Mouse (Mus musculus) testis, adult 2 months (tissue): ENCODE results near the gene Wdr70. TPM values are rescaled to one million over a fixed set of nuclear protein-coding genes. Genes with fewer than 3 reads are reported as not detected.
A peak's percentile ranks its signal among the peaks of the same experiment; 100 is the strongest.

ENCODE experiments used
- H3K27ac ChIP-seq: fragments of 200-500 bp; 2 replicates; pipeline ENCODE4 v1.5.1; 2012; ENCODE audit warnings: low read depth, low read length; ENCODE audit not compliant: control insufficient read depth, insufficient read depth
- H3K27me3 ChIP-seq: fragments of 200-500 bp; 2 replicates; pipeline ENCODE4 v1.6.1; 2012; ENCODE audit warnings: mild to moderate bottlenecking, low read length, moderate library complexity; ENCODE audit not compliant: control insufficient read depth, insufficient read depth
- H3K36me3 ChIP-seq: fragments of 200-500 bp; 2 replicates; pipeline ENCODE4 v1.6.1; 2012; ENCODE audit warnings: mild to moderate bottlenecking, low read length; ENCODE audit not compliant: control insufficient read depth, insufficient read depth
- H3K4me1 ChIP-seq: fragments of 200-500 bp; 2 replicates; pipeline ENCODE4 v1.6.1; 2012; ENCODE audit warnings: low read length; ENCODE audit not compliant: control insufficient read depth, insufficient read depth
- H3K4me3 ChIP-seq: fragments of 200-500 bp; 2 replicates; pipeline ENCODE4 v1.5.1; 2012; ENCODE audit warnings: low read depth, mild to moderate bottlenecking, low read length, moderate library complexity, mixed read lengths; ENCODE audit not compliant: control insufficient read depth
- CTCF ChIP-seq: fragments of 200-500 bp; IDR thresholded peaks from 2 replicates; pipeline ENCODE4 v1.5.1; 2012; ENCODE audit warnings: low read depth, mild to moderate bottlenecking, inconsistent platforms, low read length, moderate library complexity; ENCODE audit not compliant: control insufficient read depth, insufficient read depth, insufficient replicate concordance
- POLR2A ChIP-seq: fragments of 200-500 bp; IDR thresholded peaks from 2 replicates; pipeline ENCODE4 v1.6.1; 2012; ENCODE audit warnings: low read depth, mild to moderate bottlenecking, inconsistent platforms, low read length, moderate library complexity; ENCODE audit not compliant: control insufficient read depth
- polyA plus RNA-seq: library from polyadenylated mRNA; depleted of rRNA; stranded (reverse); fragments of >200 nt; gene quantifications from 2 replicates; pipeline ENCODE4 v1.2.3, GENCODE M21; 2012

Wdr70 gene
- polyA plus RNA-seq, 1 experiment = 31.3 TPM

- TF ChIP-seq CTCF (no peak), POLR2A (no peak)
- Histone ChIP-seq H3K36me3 (no peaks in the 10 kb centered on the region), H3K27me3 (no peaks in the 10 kb centered on the region), H3K4me3 (no peak overlapping the region), H3K4me1 (no peaks in the 10 kb centered on the region), H3K27ac (no peak overlapping the region)
These were observed 108.9 kb downstream of the Wdr70 start for GRCm38 (mm10) chr15:7990101-7990500.

- no peak overlapping the region for H3K27ac ChIP-seq
- H3K4me1 ChIP-seq = no peaks in the 10 kb centered on the region
- H3K27me3 ChIP-seq = no peaks in the 10 kb centered on the region
- H3K36me3 ChIP-seq = no peaks in the 10 kb centered on the region
- no peak overlapping the region for H3K4me3 ChIP-seq
- TF ChIP-seq POLR2A = no peak
- TF ChIP-seq CTCF = no peak
These were observed 111.6 kb downstream of the Wdr70 start for GRCm38 (mm10) chr15:7987374-7987773.

- H3K27ac ChIP-seq = no peak overlapping the region
- no peaks in the 10 kb centered on the region for H3K4me1 ChIP-seq
- H3K36me3 ChIP-seq = no peaks in the 10 kb centered on the region
- no peaks in the 10 kb centered on the region for H3K27me3 ChIP-seq
- TF ChIP-seq CTCF (no peak), POLR2A (no peak)
- H3K4me3 ChIP-seq = no peak overlapping the region
These were observed 112.7 kb downstream of the Wdr70 start for GRCm38 (mm10) chr15:7986274-7986673.

- Histone ChIP-seq H3K36me3 (no peaks in the 10 kb centered on the region), H3K27ac (no peak overlapping the region), H3K27me3 (no peaks in the 10 kb centered on the region), H3K4me1 (no peaks in the 10 kb centered on the region), H3K4me3 (no peak overlapping the region)
- TF ChIP-seq CTCF (no peak), POLR2A (no peak)
These were observed 120.4 kb downstream of the Wdr70 start for GRCm38 (mm10) chr15:7978640-7979039.

- no peaks in the 10 kb centered on the region for H3K36me3 ChIP-seq
These were observed 122.2 kb downstream of the Wdr70 start for GRCm38 (mm10) chr15:7976775-7977174.

GRCm38 (mm10) chr15:7974368-7974767, 124.6 kb downstream of the Wdr70 start:
- TF ChIP-seq CTCF (peak; percentile 70; the same call in 1 of the 2 replicates), POLR2A (no peak)
- H3K27me3 ChIP-seq = no peaks in the 10 kb centered on the region
- H3K4me1 ChIP-seq = no peaks in the 10 kb centered on the region
- H3K36me3 ChIP-seq = no peaks in the 10 kb centered on the region
- H3K27ac ChIP-seq = no peak overlapping the region
- no peak overlapping the region for H3K4me3 ChIP-seq

More at GRCm38 (mm10) chr15:7976775-7977174, 122.2 kb downstream of the Wdr70 start:
- H3K4me1 ChIP-seq = no peaks in the 10 kb centered on the region
- no peak overlapping the region for H3K27ac ChIP-seq
- no peak overlapping the region for H3K4me3 ChIP-seq
- TF ChIP-seq CTCF (no peak), POLR2A (no peak)
- H3K27me3 ChIP-seq = no peaks in the 10 kb centered on the region

GRCm38 (mm10) chr15:7972528-7972927, 126.5 kb downstream of the Wdr70 start:
- no peaks in the 10 kb centered on the region for H3K36me3 ChIP-seq
- H3K27ac ChIP-seq = no peak overlapping the region
- no peak overlapping the region for H3K4me3 ChIP-seq
- TF ChIP-seq CTCF = no peak
- H3K27me3 ChIP-seq = no peaks in the 10 kb centered on the region
- no peaks in the 10 kb centered on the region for H3K4me1 ChIP-seq

GRCm38 (mm10) chr15:7962786-7963185, 136.2 kb downstream of the Wdr70 start:
- no peaks in the 10 kb centered on the region for H3K36me3 ChIP-seq
- no peak overlapping the region for H3K4me3 ChIP-seq
- H3K27ac ChIP-seq = no peak overlapping the region
- no peak for TF ChIP-seq POLR2A
- no peak for TF ChIP-seq CTCF
- no peaks in the 10 kb centered on the region for H3K4me1 ChIP-seq
- no peaks in the 10 kb centered on the region for H3K27me3 ChIP-seq
